Mouse (Mus musculus) skeletal muscle tissue, adult 2 months (tissue): ENCODE measurements around the gene Aspdh.

ENCODE experiments used
- DNase-seq: peaks from one replicate; pipeline ENCODE4 v3.0.0-alpha.2; 2012; ENCODE audit warnings: low read depth, low spot score

Aspdh gene

DNA sequence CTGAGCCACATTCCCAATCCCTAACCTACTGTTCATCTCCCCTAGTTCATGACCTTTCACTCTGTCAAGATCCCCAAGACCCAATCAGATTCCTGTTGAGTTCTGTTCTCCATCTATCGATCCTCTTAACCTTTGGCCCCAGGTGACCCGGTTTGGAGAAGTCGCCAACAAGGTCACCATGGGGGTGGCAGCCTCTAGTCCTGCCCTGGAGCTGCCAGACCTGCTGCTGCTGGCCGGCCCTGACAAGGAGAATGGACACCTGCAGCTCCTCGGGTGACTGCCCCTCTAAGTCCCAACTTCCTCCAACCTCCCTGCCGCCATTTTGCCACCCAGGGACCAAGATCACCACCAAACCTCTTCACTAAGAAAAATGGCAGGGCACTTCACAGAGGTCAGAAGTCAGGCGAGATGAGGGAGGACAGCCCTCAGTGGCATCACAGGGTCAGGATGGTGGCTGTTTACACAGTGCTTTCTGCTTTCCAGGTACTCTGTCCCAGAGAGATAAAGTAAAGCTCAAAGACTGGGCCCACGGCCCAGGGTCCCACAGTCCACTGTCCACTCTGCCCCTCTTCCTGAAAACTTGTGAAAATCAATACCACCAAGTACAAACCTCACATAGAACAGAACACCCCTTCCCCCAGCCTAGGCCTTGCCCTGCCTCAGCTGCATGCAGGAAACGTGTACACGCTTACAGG lies 32.3 kb downstream of the Aspdh start:
- DNase-seq: no peak

DNA sequence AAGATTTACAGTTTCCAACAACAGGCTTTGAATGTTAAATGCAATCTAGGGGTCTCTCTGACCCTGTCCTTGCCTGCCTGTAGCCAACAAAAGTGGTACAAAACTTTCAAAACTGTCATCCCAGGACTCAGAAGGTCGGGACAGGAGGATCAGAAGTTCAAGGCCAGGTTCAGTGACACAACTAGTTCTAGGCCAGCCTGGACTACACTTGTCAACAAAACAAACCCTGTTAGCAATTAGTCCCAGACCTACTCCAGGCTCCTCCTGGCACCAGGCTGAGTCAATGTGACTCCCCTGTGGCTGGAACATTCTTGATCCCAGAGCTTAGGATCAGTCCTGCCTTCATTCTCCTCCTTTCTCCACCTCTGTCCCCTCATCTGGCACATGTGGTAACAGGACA lies 33.7 kb downstream of the Aspdh start:
- DNase-seq: no peak

DNA sequence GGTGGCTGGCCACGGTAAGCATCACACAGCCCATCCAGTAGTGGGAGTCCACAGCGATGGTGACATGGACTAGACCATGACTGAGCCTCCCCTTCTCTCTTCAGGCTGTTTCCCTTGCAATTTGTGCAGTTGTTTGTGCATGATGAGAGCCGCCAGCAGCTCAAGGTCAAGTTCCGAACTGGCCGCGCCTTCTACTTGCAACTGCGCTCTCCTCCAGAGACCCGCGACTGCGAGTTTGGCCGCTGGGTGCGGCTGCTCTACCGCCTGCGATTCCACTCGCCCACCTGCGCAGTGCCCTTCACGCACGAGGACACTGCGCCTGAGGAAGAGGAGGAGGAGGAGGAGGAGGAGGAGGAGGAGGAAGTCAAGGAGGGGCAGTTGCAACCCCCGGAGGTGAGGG lies 34.9 kb downstream of the Aspdh start:
- no peak for DNase-seq

DNA sequence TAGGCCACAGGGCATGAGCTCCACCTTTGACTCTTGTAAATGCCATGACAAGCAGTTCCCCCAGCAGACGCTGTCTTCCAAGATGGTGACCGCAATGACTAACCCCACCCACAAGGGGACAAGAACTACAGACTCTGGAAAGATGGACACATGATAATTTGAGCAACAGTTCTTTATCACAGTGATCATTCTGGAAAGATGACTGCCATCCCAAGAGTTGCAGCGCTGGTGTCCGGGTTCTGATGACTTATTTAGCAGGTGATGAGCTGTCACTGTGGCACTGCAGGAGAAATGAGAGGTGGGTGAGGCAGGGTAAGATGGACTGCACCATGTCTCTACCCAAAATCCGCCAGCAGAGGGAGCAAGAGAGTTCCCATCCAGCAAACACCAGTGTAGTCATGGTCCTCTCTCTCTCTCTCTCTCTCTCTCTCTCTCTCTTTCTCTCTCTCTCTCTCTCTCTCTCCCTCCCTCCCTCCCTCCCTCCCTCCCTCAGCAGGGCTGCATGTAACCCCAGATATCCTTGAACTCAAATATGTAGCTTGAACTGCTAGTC lies 36.4 kb downstream of the Aspdh start:
- DNase-seq: no peak

DNA sequence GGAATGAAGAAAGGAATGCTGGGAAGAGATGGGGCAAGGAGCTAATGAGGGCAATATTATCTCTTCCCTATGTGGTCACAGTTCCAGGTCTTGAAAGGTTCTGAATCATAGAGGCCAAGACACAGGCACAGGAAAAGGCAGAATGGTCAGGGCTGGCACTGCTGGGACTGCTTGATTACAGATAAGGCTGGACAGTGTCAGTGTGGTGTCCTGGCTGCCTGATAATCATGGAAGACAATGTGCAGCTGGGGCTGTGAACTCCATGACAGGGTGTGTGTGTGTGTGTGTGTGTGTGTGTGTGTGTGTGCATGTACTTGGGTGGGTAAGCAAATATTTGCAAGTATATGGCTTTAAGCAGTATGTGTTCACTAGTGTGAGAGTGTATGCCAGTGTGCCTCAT lies 42.3 kb downstream of the Aspdh start:
- no peak for DNase-seq
